Mouse (Mus musculus) heart, postnatal 10 days (tissue): Measurements from ENCODE around the gene Gatad2a. TPM values are rescaled to one million over a fixed set of nuclear protein-coding genes. Genes with fewer than 3 reads are reported as not detected.

Experiments used
- DNase-seq, 2 experiments: peaks; one replicate each; pipeline ENCODE4 v3.0.0; 2021
- intact Hi-C: fragments of 180-260 bp; cut with DNase I; formaldehyde crosslinking; loops from one replicate; pipeline ENCODE4 v1.15.1; 2025
- total RNA-seq, 2 experiments: library from RNA; stranded (reverse); gene quantifications; 2 replicates each; pipeline ENCODE4 v1.2.3; 2021

Gatad2a gene
- total RNA-seq, 2 experiments from 2014 or later, result 62.1 to 63.1 TPM

GRCm38 (mm10) chr8:69906260-69906659 lies 89.9 kb downstream of the Gatad2a start:
- intact Hi-C loops, result no loop called here
- no peak for DNase-seq

GRCm38 (mm10) chr8:69904096-69904495 lies 92.1 kb downstream of the Gatad2a start:
- no peak for DNase-seq
- intact Hi-C loops, result no loop called here

- DNase-seq, result peak; percentile 99
- intact Hi-C loops, result no loop called here
Observed at GRCm38 (mm10) chr8:69903063-69903542, 93.1 kb downstream of the Gatad2a start.

GRCm38 (mm10) chr8:69902163-69903062 lies 93.8 kb downstream of the Gatad2a start, which contains the start of the genes Tssk6, Ndufa13 and Yjefn3:
TSS of gene Tssk6 (plus strand) at chr8:69902184.
TSS of gene Ndufa13 (minus strand) at chr8:69902558.
TSS of gene Yjefn3 (minus strand) at chr8:69902712.
- DNase-seq, result peak in 1 of 2 experiments; percentile 47
- intact Hi-C loops, result no loop called here

- peak; percentile 98 to 99 for DNase-seq
- intact Hi-C loops, result no loop called here
Observed at GRCm38 (mm10) chr8:69901484-69902162, 94.6 kb downstream of the Gatad2a start.

- intact Hi-C loops, result no loop called here
- no peak for DNase-seq
Observed at GRCm38 (mm10) chr8:69900895-69901451, 95.2 kb downstream of the Gatad2a start.

GRCm38 (mm10) chr8:69899876-69900275 lies 96.3 kb downstream of the Gatad2a start:
- intact Hi-C loops, result loop anchor here (10.0 kb wide), 1 partner anchor 575 kb away; no protein-coding TSS in a partner anchor
- no peak for DNase-seq

- intact Hi-C loops, result loop anchor here (10.0 kb wide), 1 partner anchor 573 kb away; no protein-coding TSS in a partner anchor
- no peak for DNase-seq
Observed at GRCm38 (mm10) chr8:69897857-69898256, 98.3 kb downstream of the Gatad2a start.

GRCm38 (mm10) chr8:69895772-69896451 lies 100.3 kb downstream of the Gatad2a start:
- intact Hi-C loops, result loop anchor here (10.0 kb wide), 1 partner anchor 571 kb away; no protein-coding TSS in a partner anchor
- DNase-seq, result peak in 1 of 2 experiments; percentile 38

GRCm38 (mm10) chr8:69894836-69895332 lies 101.3 kb downstream of the Gatad2a start:
- intact Hi-C loops, result loop anchor here (10.0 kb wide), 1 partner anchor 570 kb away; no protein-coding TSS in a partner anchor
- no peak for DNase-seq

GRCm38 (mm10) chr8:69893863-69894262 lies 102.3 kb downstream of the Gatad2a start:
- DNase-seq, result peak; percentile 47 to 80
- intact Hi-C loops, result loop anchor here (10.0 kb wide), 1 partner anchor 569 kb away; no protein-coding TSS in a partner anchor

GRCm38 (mm10) chr8:69890813-69891241 lies 105.4 kb downstream of the Gatad2a start:
- intact Hi-C loops, result loop anchor here (10.0 kb wide), 1 partner anchor 566 kb away; no protein-coding TSS in a partner anchor
- peak; percentile 56 to 62 for DNase-seq

- intact Hi-C loops, result no loop called here
- DNase-seq, result no peak
Observed at GRCm38 (mm10) chr8:69888902-69889301, 107.3 kb downstream of the Gatad2a start.

GRCm38 (mm10) chr8:69888244-69888866 lies 107.8 kb downstream of the Gatad2a start:
- intact Hi-C loops, result no loop called here

GRCm38 (mm10) chr8:69887289-69888243 lies 108.6 kb downstream of the Gatad2a start, which contains the start of gene Cilp2:
TSS of gene Cilp2 (minus strand) at chr8:69887687.
- intact Hi-C loops, result no loop called here

More at GRCm38 (mm10) chr8:69888244-69888866, 107.8 kb downstream of the Gatad2a start:
- peak; percentile 32 to 38 for DNase-seq

GRCm38 (mm10) chr8:69884141-69884540 lies 112.0 kb downstream of the Gatad2a start:
- intact Hi-C loops, result no loop called here
- DNase-seq, result no peak

More at GRCm38 (mm10) chr8:69887289-69888243, 108.6 kb downstream of the Gatad2a start, which contains the start of gene Cilp2:
- DNase-seq, result peak; percentile 40 to 49

- no peak for DNase-seq
Observed at GRCm38 (mm10) chr8:69882833-69883600, 113.2 kb downstream of the Gatad2a start.

More at GRCm38 (mm10) chr8:69882833-69883600, 113.2 kb downstream of the Gatad2a start:
- intact Hi-C loops, result no loop called here
